Mouse (Mus musculus) C2C12 (cell line): Measurements from ENCODE around the gene Gm9040. TPM values are rescaled to one million over a fixed set of nuclear protein-coding genes. Genes with fewer than 3 reads are reported as not detected.
"Not testable (repeated sequence)": the region's sequence is repeated elsewhere in the genome, so short reads cannot be mapped to it uniquely, and the experiment has no call there.

Experiments
- H3K27me3 ChIP-seq: one replicate; pipeline ENCODE4 v1.6.1; 2011; ENCODE audit not compliant: control insufficient read depth, insufficient read depth, insufficient read length
- H3K36me3 ChIP-seq: one replicate; pipeline ENCODE4 v1.6.1; 2011; ENCODE audit not compliant: control insufficient read depth, insufficient read depth
- H3K4me3 ChIP-seq: one replicate; pipeline ENCODE4 v1.5.1; 2011; ENCODE audit warnings: mild to moderate bottlenecking, control low read depth; ENCODE audit not compliant: poor library complexity, insufficient read depth, severe bottlenecking
- H3K79me2 ChIP-seq: one replicate; pipeline ENCODE4 v1.6.1; 2011; ENCODE audit not compliant: control insufficient read depth, insufficient read depth
- H3K79me3 ChIP-seq: one replicate; pipeline ENCODE4 v1.6.1; 2011; ENCODE audit warnings: low read depth, control low read depth
- H3ac ChIP-seq: one replicate; pipeline ENCODE3; 2011; ENCODE audit warnings: low read depth; ENCODE audit not compliant: control insufficient read depth, insufficient read length
- CEBPB ChIP-seq: IDR thresholded peaks from one replicate; pipeline ENCODE4 v1.6.1; 2011; ENCODE audit warnings: low read depth, mild to moderate bottlenecking, control low read depth, moderate library complexity
- CTCF ChIP-seq: IDR thresholded peaks from one replicate; pipeline ENCODE4 v1.5.1; 2011; ENCODE audit not compliant: control insufficient read depth, insufficient read depth, insufficient read length
- FOSL1 ChIP-seq: IDR thresholded peaks from one replicate; pipeline ENCODE4 v1.8.0; 2011; ENCODE audit warnings: mild to moderate bottlenecking, low read length; ENCODE audit not compliant: poor library complexity, insufficient read depth, severe bottlenecking
- MAX ChIP-seq: IDR thresholded peaks from one replicate; pipeline ENCODE4 v1.6.1; 2011; ENCODE audit warnings: mild to moderate bottlenecking, control low read depth
- MYOD1 ChIP-seq: IDR thresholded peaks from one replicate; pipeline ENCODE4 v1.6.1; 2011; ENCODE audit warnings: low read depth; ENCODE audit not compliant: control insufficient read depth, insufficient read length
- MYOG ChIP-seq: IDR thresholded peaks from one replicate; pipeline ENCODE4 v1.6.1; 2011; ENCODE audit not compliant: control insufficient read depth, insufficient read length; ENCODE audit errors: extremely low read depth
- USF1 ChIP-seq: IDR thresholded peaks from one replicate; pipeline ENCODE4 v1.6.1; 2011; ENCODE audit warnings: low read depth, mild to moderate bottlenecking, control low read depth, moderate library complexity
- polyA plus RNA-seq: library from polyadenylated mRNA; unstranded; fragments of >200 nt; fragmentation: generic; extraction: Trizol; gene quantifications from one replicate; pipeline ENCODE4 v1.2.1, GENCODE M21; 2012; ENCODE audit warnings: missing spikeins

The Gm9040 gene
- polyA plus RNA-seq, 1 experiment, result not detected

DNA sequence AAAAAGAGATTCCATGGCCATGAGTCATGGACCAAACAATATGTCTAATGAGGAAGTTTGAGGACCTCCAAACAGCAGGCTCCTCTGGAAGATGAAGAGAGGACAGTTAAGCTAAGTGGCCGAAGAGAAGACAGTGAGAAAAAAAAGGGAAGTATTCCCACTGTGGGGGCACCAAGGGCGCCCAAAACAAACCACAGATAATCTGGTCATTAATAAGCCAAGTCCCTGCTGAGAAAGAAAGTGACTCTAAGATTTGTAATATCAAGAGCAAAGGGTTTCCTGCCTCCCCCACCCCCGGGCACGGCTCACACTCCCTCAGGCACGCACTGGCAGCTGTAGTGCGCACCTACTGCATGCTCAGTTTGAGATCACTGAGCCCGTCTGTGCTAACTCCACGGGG, 7.7 kb downstream of the Gm9040 start:
- Histone ChIP-seq H3K36me3 (no peaks in the 10 kb centered on the region), H3K79me2 (no peaks in the 10 kb centered on the region), H3K27me3 (no peaks in the 10 kb centered on the region), H3ac (no peak overlapping the region), H3K79me3 (no peaks in the 10 kb centered on the region), H3K4me3 (no peak overlapping the region)
- TF ChIP-seq USF1 (no peak), MYOD1 (no peak), MYOG (no peak), CTCF (no peak), FOSL1 (no peak), MAX (no peak)

DNA sequence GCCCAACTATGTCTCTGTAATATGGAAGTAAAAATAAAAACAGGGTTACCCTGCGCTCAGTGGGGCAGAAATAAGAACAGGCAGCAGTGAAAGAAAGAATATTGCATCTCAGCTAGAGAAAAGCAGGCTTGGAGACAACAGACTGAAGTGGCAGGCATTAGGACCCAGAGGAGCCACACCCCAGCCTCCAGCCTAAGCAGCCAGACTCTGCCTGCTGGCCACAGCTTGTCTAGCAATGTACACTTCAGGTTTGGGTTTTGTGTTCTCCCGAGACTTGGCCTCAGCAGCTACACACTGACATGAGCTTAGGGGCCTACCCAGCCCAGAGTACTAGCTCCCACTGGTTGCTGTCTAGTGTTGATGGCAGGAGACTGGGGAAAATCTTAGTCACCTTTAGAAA, 24.6 kb downstream of the Gm9040 start:
- H3K27me3 ChIP-seq, result not testable (repeated sequence)

DNA sequence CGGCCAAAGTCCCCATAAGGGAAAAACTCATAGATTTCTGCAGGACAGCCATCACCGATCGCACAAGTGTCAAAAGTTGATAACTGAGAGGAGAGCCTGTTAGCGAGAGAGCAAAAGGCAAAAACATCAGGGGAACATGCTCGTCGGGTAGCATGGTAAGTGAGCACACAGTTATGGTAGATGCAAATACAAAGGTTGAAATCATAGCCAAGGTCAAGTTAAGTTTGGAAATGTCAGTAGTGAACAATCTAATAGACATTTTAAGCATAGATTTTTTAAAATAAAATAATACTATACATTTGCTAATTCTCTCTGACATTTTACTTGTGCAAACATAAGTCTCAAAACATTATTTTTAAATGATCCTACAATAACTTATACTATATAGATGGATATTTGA, 31.8 kb downstream of the Gm9040 start, which contains the start of gene Iltifb:
Gene Iltifb (minus strand): TSS at position 101 of the 400 bp plus-strand sequence.
- Histone ChIP-seq H3K36me3 (no peaks in the 10 kb centered on the region), H3K79me2 (no peaks in the 10 kb centered on the region), H3ac (no peak within 1 kb of the TSS), H3K27me3 (no peaks in the 10 kb centered on the region), H3K4me3 (no peak within 1 kb of the TSS), H3K79me3 (no peaks in the 10 kb centered on the region)
- TF ChIP-seq MYOD1 (no peak), CEBPB (no peak), FOSL1 (no peak), USF1 (no peak), MYOG (no peak), CTCF (no peak), MAX (no peak)

More for the DNA sequence above, 24.6 kb downstream of the Gm9040 start:
- not testable (repeated sequence) for H3K79me3 ChIP-seq, H3K36me3 ChIP-seq, H3ac ChIP-seq, H3K79me2 ChIP-seq, H3K4me3 ChIP-seq

DNA sequence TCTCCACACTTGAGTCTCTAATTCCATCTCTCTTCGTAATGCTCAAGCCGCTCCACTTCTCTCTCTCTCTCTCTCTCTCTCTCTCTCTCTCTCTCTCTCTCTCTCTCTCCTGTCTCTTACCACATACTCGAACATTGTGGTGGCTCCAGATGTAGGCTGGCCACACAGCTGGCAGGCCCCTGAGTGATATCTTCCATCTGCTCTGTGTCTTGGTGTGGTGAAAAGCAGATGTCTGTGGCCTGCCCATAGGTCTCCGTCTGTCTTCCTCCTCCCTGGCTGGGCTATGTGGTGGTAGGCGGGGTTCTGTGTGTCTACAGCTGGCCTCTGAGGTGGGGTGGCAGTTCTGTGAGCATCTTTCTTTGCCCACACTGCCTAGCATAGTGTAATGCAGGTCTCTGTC, 43.8 kb downstream of the Gm9040 start:
- not testable (repeated sequence) for H3K4me3 ChIP-seq, H3K79me3 ChIP-seq, H3K79me2 ChIP-seq, H3K36me3 ChIP-seq, H3ac ChIP-seq, H3K27me3 ChIP-seq

DNA sequence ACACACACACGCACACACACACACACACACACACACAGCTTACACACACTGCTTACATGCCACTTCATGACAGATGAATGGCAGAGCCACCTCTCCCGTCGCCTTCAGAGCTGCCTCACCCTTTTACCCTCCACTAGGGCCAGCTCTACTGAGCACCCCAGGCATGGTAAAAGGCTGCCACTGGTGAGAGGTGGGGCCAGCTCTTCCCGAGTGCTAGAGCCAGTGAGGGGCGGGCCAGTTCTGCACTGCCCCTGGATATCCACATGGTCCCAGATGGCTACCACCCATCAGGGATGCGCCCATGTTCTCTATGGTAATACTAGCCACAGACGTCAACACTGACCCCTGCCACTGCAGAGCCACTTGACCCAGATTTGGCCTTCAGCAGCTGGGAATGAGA, 44.2 kb downstream of the Gm9040 start:
- not testable (repeated sequence) for H3K36me3 ChIP-seq, H3K79me2 ChIP-seq, H3K4me3 ChIP-seq, H3K27me3 ChIP-seq, H3K79me3 ChIP-seq, H3ac ChIP-seq

DNA sequence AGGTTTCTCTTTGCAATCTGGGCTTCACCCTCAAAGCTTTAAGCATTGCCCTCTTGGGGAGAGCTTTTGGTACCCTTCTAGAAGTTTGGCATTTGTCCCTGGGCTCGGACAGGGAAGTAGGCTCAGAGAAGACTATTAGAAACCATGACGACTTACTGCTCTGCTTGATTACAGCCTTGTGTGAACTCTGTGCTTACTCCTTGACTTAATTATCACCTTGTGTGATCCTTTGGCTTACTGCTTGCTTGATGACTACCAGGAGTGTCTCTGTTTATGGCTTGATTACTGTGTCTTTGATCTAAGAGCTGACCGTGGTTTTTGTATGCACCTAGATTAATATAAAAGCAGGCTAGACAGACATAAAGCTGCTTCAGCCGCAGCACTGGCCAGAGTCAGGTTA, 48.7 kb downstream of the Gm9040 start:
- not testable (repeated sequence) for H3K27me3 ChIP-seq, H3K36me3 ChIP-seq, H3K79me2 ChIP-seq, H3ac ChIP-seq, H3K4me3 ChIP-seq, H3K79me3 ChIP-seq

Other genes with a start within 250 kb of the Gm9040 start
- gene Mdm1, start 185.2 kb downstream of the Gm9040 start, polyA plus RNA-seq, result 7.2 TPM
- gene Il22, start 122.0 kb downstream of the Gm9040 start, polyA plus RNA-seq, result not detected
- 0.01 TPM for gene Gm32717, start 86.2 kb downstream of the Gm9040 start, polyA plus RNA-seq
- 0.01 TPM for gene Gm32802, start 68.3 kb downstream of the Gm9040 start, polyA plus RNA-seq
- gene Iltifb, start 31.9 kb downstream of the Gm9040 start, polyA plus RNA-seq, result not detected
- not detected for gene Gm9044, start 5.4 kb upstream of the Gm9040 start, polyA plus RNA-seq
- gene Gm9045, start 10.9 kb upstream of the Gm9040 start, polyA plus RNA-seq, result 0.02 TPM
- gene Gm9046, start 16.3 kb upstream of the Gm9040 start, polyA plus RNA-seq, result not detected
- gene Gm9048, start 21.7 kb upstream of the Gm9040 start, polyA plus RNA-seq, result not detected
- 0.02 TPM for gene Gm9049, start 27.1 kb upstream of the Gm9040 start, polyA plus RNA-seq
- not detected for gene Ifng, start 114.1 kb upstream of the Gm9040 start, polyA plus RNA-seq